Mouse (Mus musculus) megakaryocyte-erythroid progenitor cell, adult 5-6 weeks (primary cell): ENCODE data around the gene Luc7l3. TPM values are rescaled to one million over a fixed set of nuclear protein-coding genes. Genes with fewer than 3 reads are reported as not detected.
A peak's percentile ranks its signal among the peaks of the same experiment; 100 is the strongest.

ENCODE experiments used
- ATAC-seq: replicated peaks from 2 replicates; pipeline ENCODE4 v1.8.0; 2016; ENCODE audit warnings: mild to moderate bottlenecking, inconsistent platforms; ENCODE audit not compliant: severe bottlenecking, poor library complexity, low FRiP score, low TSS enrichment
- total RNA-seq, 2 experiments: library from RNA; stranded (forward) in 1 of 2; stranded (reverse) in 1 of 2; fragments of 200-1000, 215-1000 nt in 1 of 2; fragments of >200 nt in 1 of 2; fragmentation: Nextera tagmentation in 1 of 2; gene quantifications; 2 replicates each; pipeline ENCODE4 v1.2.3; 2014 to 2017

The Luc7l3 gene
- total RNA-seq, 2 experiments from 2014 or later, result 223 to 419 TPM

DNA sequence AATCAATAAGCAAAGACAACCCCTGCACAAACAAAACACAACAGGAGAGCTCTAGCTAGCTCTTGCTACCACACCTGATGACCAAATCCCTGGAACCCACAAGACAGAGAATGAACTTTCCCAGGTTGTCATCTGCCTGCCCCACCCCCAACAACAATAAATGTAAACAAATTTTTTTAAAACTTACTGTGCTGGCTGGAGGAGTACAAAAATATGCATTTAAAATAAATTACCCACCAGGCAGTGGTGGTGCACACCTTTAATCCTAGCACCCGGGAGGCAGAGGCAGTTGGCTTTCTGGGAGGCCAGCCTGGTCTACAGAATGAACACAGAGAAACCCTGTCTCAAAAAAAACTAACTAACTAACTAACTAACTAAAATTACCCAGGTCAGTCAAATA lies 4.8 kb downstream of the Luc7l3 start:
- ATAC-seq, result no peak

GRCm38 (mm10) chr11:94316528-94316927 lies 5.3 kb downstream of the Luc7l3 start:
- ATAC-seq, result no peak

DNA sequence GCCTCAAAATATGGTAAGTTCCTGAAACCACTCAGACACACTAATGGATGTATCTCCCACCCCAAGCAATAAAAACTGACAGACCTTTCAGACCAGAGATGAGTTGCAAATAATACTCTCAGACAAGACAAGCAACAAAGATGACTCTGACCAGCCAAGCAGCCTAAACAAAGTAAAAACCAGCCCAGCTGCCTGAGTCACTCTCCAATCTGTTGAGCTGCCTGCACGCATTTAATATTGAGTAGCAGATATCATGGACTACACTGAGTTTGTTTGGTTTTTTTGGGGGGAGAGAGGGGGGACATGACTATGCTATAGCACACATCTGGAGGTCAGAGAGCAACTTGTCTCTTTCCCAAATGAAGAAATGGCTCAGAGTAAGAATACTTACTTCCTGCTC lies 6.5 kb downstream of the Luc7l3 start:
- no peak for ATAC-seq

- ATAC-seq, result peak; percentile 56
Measured at GRCm38 (mm10) chr11:94314098-94314652, 7.6 kb downstream of the Luc7l3 start.

DNA sequence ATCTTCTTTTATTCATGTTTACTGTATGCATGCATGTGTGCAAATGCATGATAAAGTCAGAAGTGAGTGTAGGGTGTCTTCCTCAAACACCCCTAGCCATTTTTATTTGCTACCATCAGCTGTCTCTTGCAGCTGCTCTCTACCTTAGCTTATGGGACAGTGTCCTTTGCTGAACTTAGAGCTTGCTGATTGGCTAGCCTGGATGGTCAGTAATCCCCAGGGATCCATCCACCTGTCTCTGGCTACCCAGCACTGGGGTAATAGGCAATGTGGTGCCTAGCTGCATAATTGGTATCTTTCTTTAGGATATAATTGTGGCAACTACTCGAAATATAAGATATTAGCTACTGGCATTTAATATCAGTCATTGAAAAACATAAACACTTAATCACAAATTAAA lies 9.1 kb downstream of the Luc7l3 start:
- peak; percentile 14; the same call in 1 of the 2 replicates for ATAC-seq

- ATAC-seq, result no peak
Measured at GRCm38 (mm10) chr11:94294996-94295845, 26.6 kb downstream of the Luc7l3 start.

DNA sequence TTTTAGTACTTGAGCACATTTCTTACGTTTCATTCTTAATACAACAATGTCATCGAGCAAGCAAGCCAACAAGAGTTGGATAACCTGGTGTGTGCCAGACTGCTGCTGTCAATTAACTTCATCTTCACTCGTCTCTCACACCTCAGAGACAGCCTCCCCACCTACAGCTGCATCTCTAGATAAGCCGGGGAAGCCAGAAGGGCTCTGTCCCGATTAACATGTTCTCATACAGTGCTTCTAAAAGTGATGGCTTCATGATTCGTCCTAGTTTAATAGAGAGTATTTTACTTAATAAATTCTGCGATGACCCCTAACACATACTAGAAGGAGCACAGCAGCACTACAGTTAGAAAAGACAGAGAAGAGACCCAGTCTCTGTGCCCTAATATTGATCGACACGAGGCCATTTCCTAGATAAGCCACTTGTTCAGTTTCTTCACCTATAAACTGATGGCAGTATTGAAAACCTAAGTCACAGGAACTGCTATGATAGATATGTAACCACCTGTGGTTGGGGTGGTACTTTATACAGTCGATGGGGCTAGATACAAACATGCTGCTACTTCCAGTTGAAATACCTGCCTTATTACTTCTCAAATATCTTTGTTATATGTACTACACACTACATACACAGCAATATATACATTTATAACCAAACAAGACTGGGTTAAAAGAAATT lies 31.6 kb downstream of the Luc7l3 start:
- peak; percentile 91 for ATAC-seq

DNA sequence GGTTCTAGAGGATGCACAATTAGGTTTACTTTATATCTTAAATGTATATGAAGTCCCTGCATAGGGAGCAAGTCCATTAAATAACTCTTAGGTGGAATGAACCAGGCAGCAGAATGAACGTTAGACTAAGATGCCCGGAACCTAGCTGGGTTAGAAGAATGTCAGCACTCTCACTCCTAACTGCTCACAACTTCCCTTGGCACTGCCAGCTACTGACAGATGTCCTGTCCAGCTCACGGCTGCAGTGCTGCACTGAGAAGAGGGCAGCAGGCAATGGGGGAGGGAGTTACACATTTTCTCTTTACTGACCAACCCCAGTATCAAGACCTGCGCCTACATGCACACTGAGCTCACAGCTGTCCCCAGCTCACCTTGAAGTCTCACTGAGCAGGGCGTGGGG lies 34.7 kb downstream of the Luc7l3 start:
- no peak for ATAC-seq

DNA sequence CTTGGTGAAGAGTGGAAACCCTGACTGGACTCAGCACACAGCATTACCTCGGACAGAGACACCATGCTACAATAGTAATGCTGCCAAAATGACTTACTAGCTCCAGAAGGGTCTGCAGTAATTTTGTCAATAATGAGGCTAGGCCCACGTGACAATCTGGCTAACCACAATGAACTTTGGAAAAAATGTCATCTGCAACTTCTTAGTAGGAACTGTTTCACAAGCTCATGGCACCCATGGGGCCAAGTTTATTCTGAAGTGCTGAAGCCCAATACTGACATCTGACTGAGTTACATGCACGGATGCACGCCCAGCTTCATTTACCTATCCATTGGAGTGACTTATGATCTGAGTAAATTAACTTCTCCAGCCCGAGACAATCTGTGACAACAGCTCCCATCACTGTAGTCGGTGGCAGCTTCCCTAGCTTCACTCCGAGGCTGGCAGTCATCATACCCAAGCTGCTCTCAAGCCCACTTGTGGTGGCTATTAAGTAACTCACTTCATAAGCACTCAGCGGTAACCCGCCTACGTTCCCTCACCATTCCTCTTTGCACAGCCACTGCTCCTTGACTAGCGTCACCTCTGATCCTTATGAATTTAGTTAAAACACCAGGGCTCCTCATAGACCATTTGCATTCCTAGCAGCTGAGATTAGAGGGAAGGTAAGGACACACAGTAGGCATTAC lies 35.8 kb downstream of the Luc7l3 start:
- no peak for ATAC-seq

- no peak for ATAC-seq
Measured at GRCm38 (mm10) chr11:94283536-94284099, 38.2 kb downstream of the Luc7l3 start.

DNA sequence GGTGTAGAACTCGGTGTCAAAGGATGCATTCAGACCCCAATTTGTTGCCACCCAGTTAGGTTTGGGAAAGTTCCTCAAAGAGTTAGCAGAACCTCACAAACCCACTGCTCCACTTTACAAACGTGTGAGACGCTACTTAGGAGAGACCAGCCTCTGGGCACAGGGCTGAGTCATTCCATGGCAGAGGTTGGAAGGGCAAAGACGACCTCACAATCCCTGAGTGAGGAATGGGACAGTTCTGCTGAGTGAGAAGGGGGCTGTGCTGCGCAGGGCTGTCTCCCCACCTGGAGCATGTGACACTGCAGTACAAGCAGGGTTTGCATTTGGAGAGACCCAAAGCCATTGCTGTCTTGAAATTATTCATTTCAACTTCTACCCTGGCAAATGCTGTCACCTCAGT lies 39.5 kb downstream of the Luc7l3 start:
- ATAC-seq, result no peak

- peak; percentile 49 for ATAC-seq
Measured at GRCm38 (mm10) chr11:94281199-94282181, 40.3 kb downstream of the Luc7l3 start, which contains the start of gene Gm21885. Gene Gm21885 (plus strand): TSS chr11:94281873.

DNA sequence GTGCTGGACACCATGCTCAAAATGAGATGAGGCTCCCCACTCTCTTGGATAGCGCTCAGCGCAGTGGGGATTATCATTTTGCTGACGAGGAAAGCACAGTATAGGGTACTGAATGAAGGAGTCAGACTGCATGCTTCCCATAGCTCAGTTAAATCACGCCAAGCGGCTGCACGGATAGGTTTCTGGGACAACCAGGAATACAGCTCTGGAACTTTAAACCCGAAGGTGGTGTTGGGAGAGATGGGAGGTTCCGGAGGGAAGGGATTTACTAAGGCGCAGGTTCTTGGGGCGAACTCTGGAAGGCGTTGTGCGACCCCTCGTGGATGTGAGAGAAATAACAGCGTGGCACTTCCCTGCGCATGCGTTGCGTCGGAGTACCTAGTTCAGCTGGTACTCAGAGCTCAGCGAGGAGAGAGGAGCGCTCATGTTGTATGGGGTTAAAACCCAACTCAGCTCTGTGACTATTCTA lies 44.9 kb downstream of the Luc7l3 start:
- peak; percentile 62 for ATAC-seq

- no peak for ATAC-seq
Measured at GRCm38 (mm10) chr11:94275686-94276085, 46.1 kb downstream of the Luc7l3 start.

DNA sequence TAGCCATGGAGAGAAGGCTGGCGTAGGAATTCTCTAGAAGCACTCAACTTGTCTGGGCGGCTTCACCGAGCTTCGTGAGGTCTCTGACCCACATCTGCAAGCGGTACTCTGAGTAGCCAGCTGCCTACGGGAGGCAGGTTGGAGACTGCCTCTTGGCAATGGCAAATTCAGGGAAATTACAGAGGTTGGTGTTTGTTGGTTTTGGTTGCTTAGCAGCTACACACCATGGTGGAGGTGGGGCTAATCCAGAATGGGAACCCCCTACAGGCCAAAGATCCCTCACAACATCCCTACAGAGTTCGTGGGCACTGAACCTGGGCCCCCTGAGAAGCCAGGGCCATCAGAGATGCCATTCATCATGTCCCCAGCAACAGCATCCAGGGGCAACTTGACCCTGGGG lies 46.6 kb downstream of the Luc7l3 start:
- ATAC-seq, result no peak

- ATAC-seq, result peak; percentile 51
Measured at GRCm38 (mm10) chr11:94274206-94274867, 47.5 kb downstream of the Luc7l3 start.

GRCm38 (mm10) chr11:94272960-94273927 lies 48.5 kb downstream of the Luc7l3 start:
- no peak for ATAC-seq
